Mouse (Mus musculus): Measurements from ENCODE around the gene Afg1l.

GRCm38 (mm10) chr10:42491158-42491557 is 12.8 kb upstream of the Afg1l start:
- TF ChIP-seq CTCF (IDR thresholded peaks at IDR 0.05; ENCODE audit: insufficient read depth, low read depth, low read length), result no peak
- TF ChIP-seq POLR2A (IDR thresholded peaks at IDR 0.05; ENCODE audit: insufficient read depth, low read depth, low read length), result no peak

All from olfactory bulb, adult 2 months (tissue).